Mouse (Mus musculus) layer of hippocampus, adult 2 months (tissue): Measurements from ENCODE around the gene Supt5. TPM values are rescaled to one million over a fixed set of nuclear protein-coding genes. Genes with fewer than 3 reads are reported as not detected.

Experiments
- DNase-seq, 2 experiments: peaks; one replicate each; pipeline ENCODE4 v3.0.0; 2022; ENCODE audit warnings: low spot score in 2 of 2
- H3K27ac ChIP-seq: fragments of 200-600 bp; 2 replicates; pipeline ENCODE4 v1.8.1; 2022
- H3K4me3 ChIP-seq: fragments of 200-600 bp; 2 replicates; pipeline ENCODE4 v1.8.1; 2022; ENCODE audit warnings: mild to moderate bottlenecking
- CTCF ChIP-seq: fragments of 200-600 bp; conservative IDR thresholded peaks from 2 replicates; pipeline ENCODE4 v1.8.1; 2022; ENCODE audit warnings: antibody characterized with exemption, mild to moderate bottlenecking, moderate library complexity
- total RNA-seq, 2 experiments: library from RNA; stranded (reverse); gene quantifications; 2 replicates each; pipeline ENCODE4 v1.2.3; 2021

The Supt5 gene
- total RNA-seq, 2 experiments from 2014 or later, result 117 to 123 TPM

- peak; percentile 79 for TF ChIP-seq CTCF
- peak; percentile 87 to 92 for DNase-seq
- Histone ChIP-seq H3K4me3 (peak within 1 kb of the TSS; percentile 68), H3K27ac (peak within 1 kb of the TSS; percentile 77)
Measured at GRCm38 (mm10) chr7:28372251-28373108, 33.9 kb upstream of the Supt5 start, which contains the start of gene Plekhg2. Gene Plekhg2 (minus strand): TSS chr7:28372599.

DNA sequence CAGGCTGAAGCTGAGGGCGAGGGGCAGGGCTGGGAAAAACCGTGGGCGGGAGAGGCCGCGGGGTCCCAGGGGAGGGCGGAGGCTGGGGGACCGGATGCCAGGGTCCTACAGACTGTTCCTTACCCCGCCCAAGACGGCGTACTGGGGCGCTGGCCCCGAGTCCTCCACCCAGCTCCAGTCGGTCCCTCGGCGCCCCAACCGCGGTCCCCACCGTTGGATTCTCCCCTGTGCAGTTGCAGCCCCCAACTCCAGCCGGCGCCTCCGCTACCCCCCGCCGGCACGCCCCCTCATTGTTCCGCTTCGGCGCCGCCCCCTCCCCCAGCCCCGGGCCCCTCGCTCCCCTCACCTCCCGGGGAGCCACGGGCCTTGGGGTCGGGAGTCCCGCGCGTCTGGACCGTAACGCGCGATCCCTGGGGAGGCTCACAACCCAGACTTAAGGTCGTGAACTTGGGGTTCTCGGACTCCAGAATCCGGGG, 33.0 kb upstream of the Supt5 start:
- peak overlapping the region; percentile 68 for H3K4me3 ChIP-seq
- no peak for DNase-seq
- TF ChIP-seq CTCF, result no peak
- H3K27ac ChIP-seq, result peak overlapping the region; percentile 77

GRCm38 (mm10) chr7:28370977-28371513, 32.5 kb upstream of the Supt5 start:
- H3K27ac ChIP-seq, result peak overlapping the region; percentile 77; the same call in 1 of the 2 replicates
- no peak for DNase-seq
- peak overlapping the region; percentile 68 for H3K4me3 ChIP-seq
- no peak for TF ChIP-seq CTCF

GRCm38 (mm10) chr7:28370051-28370450, 31.5 kb upstream of the Supt5 start:
- no peak for TF ChIP-seq CTCF
- H3K4me3 ChIP-seq, result no peak overlapping the region
- H3K27ac ChIP-seq, result no peak overlapping the region
- no peak for DNase-seq

GRCm38 (mm10) chr7:28368276-28368920, 29.9 kb upstream of the Supt5 start:
- H3K4me3 ChIP-seq, result no peak overlapping the region
- DNase-seq, result no peak
- TF ChIP-seq CTCF, result no peak

GRCm38 (mm10) chr7:28367663-28368275, 29.2 kb upstream of the Supt5 start:
- no peak for DNase-seq
- H3K4me3 ChIP-seq, result no peak overlapping the region
- H3K27ac ChIP-seq, result no peak overlapping the region; the same call in 1 of the 2 replicates
- TF ChIP-seq CTCF, result no peak

More at GRCm38 (mm10) chr7:28368276-28368920, 29.9 kb upstream of the Supt5 start:
- no peak overlapping the region; the same call in 1 of the 2 replicates for H3K27ac ChIP-seq

- no peak overlapping the region for H3K4me3 ChIP-seq
- H3K27ac ChIP-seq, result no peak overlapping the region
- no peak for TF ChIP-seq CTCF
- no peak for DNase-seq
Measured at GRCm38 (mm10) chr7:28362441-28363060, 24.0 kb upstream of the Supt5 start.

DNA sequence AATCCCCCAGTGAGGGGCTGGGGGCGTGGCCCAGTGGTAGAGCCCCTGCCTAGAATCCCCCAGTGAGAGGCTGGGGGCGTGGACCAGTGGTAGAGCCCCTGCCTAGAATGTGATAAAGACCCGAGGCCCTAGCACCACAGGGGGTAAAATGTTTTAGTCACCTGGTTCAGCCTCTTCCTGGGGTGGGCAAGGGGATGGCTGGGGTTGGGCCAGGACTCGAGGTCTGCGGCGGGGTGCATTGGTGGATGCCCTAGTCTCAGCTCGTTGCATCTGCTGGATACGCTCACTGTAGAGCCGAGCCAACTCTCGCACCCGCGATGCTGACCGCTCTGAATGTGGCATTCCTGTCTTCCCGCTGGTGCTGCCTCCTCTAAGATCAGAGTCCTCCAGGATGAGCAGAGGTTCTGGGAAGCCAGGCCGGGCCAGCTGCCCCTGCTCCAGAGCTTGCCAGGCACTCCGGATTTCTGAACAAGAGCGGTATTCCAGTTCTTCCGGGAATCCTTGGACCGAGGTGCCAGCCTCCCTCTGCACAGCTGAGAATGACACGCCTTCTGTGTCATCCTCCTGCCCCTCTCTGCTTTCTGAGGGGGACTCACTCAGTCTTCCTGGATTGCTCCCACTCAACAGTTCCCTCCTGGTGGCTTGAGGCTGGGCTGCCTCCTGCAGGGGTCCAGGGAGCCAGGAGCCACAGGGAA, 23.2 kb upstream of the Supt5 start:
- no peak for DNase-seq
- Histone ChIP-seq H3K27ac (no peak overlapping the region), H3K4me3 (no peak overlapping the region)
- TF ChIP-seq CTCF, result no peak

DNA sequence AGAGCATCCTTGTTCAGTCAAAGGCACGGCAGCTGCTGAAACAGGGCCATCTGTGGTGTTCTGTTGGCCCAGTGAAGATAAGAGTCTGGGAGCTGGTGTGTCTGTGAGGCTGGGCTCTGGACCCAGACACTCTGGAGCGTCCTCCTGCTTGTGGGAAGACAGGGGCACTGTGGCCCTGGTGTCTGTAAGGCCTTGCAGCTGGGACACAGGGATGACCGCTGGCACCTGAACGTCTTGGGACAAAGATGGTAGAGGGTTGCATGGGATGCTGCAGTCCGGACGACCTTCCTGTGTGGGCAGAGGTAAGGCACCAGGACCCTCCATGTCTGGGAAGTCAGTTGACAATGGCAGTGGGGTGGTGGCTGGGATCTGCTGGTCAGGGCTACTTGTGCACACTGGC, 21.7 kb upstream of the Supt5 start:
- no peak for TF ChIP-seq CTCF
- H3K27ac ChIP-seq, result 0 out of 2 replicates have a peak overlapping the region, but pooled peaks have one; percentile 3
- no peak for DNase-seq
- no peak overlapping the region for H3K4me3 ChIP-seq

DNA sequence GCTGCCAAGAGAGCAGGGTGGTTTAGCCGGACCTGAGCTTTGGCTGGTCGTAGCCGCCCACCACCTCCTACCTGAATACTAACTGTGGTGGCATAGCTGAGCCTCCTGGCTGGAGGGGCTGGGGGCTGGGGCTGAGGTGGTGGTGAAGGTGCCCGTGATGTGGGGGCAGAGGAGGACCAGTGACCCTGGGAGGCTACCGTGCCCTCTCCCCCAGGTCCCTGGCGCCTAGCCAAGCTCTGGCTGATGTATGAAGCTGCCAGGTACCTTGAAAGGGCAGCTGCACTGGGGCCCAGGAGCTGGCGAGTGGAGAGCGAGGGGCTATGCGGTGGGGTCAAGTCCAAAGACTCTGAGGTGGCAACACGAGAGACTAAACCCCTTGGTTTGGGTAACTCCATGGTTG, 21.3 kb upstream of the Supt5 start:
- no peak overlapping the region for H3K4me3 ChIP-seq
- H3K27ac ChIP-seq, result 0 out of 2 replicates have a peak overlapping the region, but pooled peaks have one; percentile 3
- DNase-seq, result no peak
- no peak for TF ChIP-seq CTCF

- no peak for DNase-seq
- Histone ChIP-seq H3K4me3 (no peak overlapping the region), H3K27ac (no peak overlapping the region)
Measured at GRCm38 (mm10) chr7:28358431-28358830, 19.9 kb upstream of the Supt5 start.

DNA sequence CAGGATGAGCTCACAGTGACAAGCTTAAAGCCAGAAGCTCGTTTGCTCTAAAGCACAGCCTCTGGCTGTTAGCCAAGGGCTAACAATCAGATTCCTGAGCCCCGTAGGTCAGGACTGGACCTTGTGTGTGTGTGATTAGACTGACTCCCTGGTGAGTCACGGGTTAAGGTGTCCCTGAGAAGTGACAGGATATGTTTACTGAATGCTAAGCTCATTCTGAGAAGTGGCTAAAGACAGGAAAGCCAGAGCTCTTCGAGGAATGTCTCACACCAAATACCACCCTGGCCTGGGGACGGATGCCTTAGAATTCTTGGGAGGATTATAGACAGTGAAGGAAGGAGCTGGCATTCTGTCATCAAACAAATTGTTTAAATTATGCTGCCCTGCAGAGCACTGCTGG, 19.4 kb upstream of the Supt5 start:
- Histone ChIP-seq H3K4me3 (no peak overlapping the region), H3K27ac (no peak overlapping the region)
- TF ChIP-seq CTCF, result no peak
- DNase-seq, result no peak

More at GRCm38 (mm10) chr7:28358431-28358830, 19.9 kb upstream of the Supt5 start:
- no peak for TF ChIP-seq CTCF
